Mouse (Mus musculus): ENCODE results near the gene Fbxl17.

- no peak for TF ChIP-seq CTCF (IDR thresholded peaks at IDR 0.05; ENCODE audit: low read depth)
- no peak for TF ChIP-seq EP300 (IDR thresholded peaks at IDR 0.05; ENCODE audit: low read depth)
Measured at GRCm38 (mm10) chr17:63180042-63180441, 319.8 kb downstream of the Fbxl17 start.
